Mouse (Mus musculus) embryonic fibroblast, embryonic 13.5 days (primary cell): ENCODE measurements at regions not wholly inside any gene's neighbourhood (a gene's known extent, or its start where the extent isn't known, plus 50 kb on each side); places are given as distances from the start of the nearest gene placed in this dataset.

Experiments
- CTCF ChIP-seq: IDR thresholded peaks from 2 replicates; pipeline ENCODE4 v1.5.1; 2011; ENCODE audit warnings: mild to moderate bottlenecking, control low read depth, low read length, moderate library complexity, borderline replicate concordance; ENCODE audit not compliant: insufficient read depth
- POLR2A ChIP-seq: IDR thresholded peaks from 2 replicates; pipeline ENCODE4 v1.6.1; 2011; ENCODE audit warnings: low read depth, mild to moderate bottlenecking, control low read depth, low read length, moderate library complexity

DNA sequence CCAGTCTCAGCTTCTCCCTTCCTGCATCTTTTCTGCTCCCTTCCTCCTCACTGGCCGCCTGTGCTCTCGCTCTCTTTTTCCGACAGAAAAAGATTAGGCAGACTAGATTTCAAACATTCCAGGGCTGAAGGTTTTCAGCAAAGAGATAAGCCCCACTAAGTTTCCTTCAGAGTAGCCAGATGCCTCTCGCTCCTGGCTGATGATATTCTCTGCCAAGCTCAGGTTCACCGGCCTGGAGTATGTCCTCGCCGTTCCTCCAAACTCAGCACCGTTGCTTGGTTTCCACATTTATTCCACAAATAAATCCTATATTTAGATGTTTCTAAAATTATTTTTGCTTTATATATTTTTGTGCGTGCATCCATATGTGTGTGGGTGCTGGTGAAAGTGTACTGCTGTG is 54.3 kb upstream of the Ccn1 start:
- peak; percentile 32; the same call in 1 of the 2 replicates for TF ChIP-seq POLR2A
- TF ChIP-seq CTCF = no peak
